Mouse (Mus musculus): ENCODE results near the gene Mast4.

The Mast4 gene

GRCm38 (mm10) chr13:102894287-102895234, 439.7 kb downstream of the Mast4 start:
- DNase-seq (ENCODE audit: low spot score in 2 of 2) = no peak

GRCm38 (mm10) chr13:102892783-102893182, 441.5 kb downstream of the Mast4 start:
- DNase-seq (ENCODE audit: low spot score in 2 of 2) = no peak

DNA sequence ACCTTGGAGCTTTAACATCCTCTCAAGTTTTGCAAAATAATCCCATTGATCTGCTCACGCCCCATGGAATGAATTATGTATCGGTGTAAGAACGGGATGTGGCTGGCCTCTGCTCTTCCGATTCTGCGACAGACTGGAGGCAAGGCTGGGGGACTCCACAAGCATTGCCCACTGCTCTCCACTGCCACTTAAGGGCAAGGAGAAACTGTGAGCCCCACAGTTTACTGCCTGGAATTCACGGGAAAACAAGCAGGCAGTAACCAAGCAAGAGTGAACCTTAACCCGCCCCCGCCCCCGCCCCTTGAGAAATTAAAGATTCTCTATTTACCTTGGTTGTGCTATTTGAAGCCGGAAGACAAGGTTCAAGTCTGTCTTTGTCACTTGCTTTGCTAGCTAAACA, 444.3 kb downstream of the Mast4 start:
- peak in 1 of 2 experiments; percentile 10 for DNase-seq (ENCODE audit: low spot score in 2 of 2)

GRCm38 (mm10) chr13:102889537-102889936, 444.8 kb downstream of the Mast4 start:
- DNase-seq (ENCODE audit: low spot score in 2 of 2) = peak in 1 of 2 experiments; percentile 53

- peak; percentile 39 to 54 for DNase-seq (ENCODE audit: low spot score in 2 of 2)
Observed at GRCm38 (mm10) chr13:102888895-102889490, 445.3 kb downstream of the Mast4 start.

GRCm38 (mm10) chr13:102888211-102888610, 446.1 kb downstream of the Mast4 start:
- DNase-seq (ENCODE audit: low spot score in 2 of 2) = peak in 1 of 2 experiments; percentile 35

DNA sequence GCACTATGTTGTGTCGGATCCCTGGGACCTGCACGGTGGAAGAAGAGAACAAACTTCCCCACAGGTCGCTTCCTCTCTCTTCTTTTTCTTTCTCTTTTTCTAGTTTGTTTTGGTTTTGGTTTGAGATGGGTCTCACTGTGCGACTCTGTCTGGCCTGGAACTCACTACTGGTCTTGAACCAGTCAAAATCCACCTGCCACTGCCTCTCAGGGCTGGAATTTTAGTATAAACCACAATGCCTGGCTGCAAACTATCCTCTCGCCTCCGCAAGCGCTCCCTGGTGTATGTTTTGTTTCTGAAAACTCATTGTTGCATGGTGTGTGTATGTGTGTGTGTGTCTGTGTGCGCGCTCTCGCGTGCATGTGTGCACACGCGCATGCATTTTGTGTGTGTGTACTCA, 446.8 kb downstream of the Mast4 start:
- peak in 1 of 2 experiments; percentile 42 for DNase-seq (ENCODE audit: low spot score in 2 of 2)

DNA sequence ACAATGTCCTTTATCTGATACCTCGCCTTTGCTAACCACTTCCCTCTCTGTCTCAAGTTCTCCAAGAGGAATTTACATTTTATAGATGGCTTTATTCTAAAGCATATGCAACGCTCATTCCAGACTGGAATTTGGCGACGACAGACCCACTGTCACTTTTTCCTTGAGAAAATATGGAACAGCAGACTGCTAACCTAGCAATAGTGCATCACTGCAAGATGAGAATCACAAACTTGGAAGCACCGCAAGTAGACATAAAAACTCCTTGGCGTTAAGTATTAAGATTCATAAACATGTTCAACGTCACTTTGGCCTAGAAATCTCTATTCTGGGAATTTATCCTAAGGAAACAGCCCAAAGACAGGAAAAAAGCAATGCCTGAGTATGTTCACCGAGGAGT, 447.5 kb downstream of the Mast4 start:
- no peak for DNase-seq (ENCODE audit: low spot score in 2 of 2)

- peak in 1 of 2 experiments; percentile 8 for DNase-seq (ENCODE audit: low spot score in 2 of 2)
Observed at GRCm38 (mm10) chr13:102886147-102886546, 448.1 kb downstream of the Mast4 start.

- peak in 1 of 2 experiments; percentile 51 for DNase-seq (ENCODE audit: low spot score in 2 of 2)
Observed at GRCm38 (mm10) chr13:102880381-102881076, 453.8 kb downstream of the Mast4 start.

DNA sequence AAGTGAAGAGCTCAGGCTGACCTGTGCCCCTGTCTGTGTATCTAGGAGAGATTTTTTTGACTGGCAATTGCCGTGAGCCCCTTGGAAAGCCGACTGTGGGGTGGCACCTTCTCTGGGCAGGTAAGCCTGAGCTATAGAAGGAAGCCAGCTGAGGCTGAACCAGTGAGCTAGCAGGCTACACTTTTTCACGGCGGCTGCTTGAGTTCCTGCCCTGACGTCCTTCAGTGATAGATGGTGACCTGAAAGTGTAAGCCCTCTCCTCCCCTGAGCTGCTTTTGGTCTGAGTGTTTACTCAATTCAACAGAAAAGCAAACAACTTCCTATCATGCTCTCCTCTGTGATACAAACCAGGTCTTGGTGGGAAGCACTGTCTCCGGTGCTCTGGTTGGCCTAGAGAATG, 455.7 kb downstream of the Mast4 start:
- DNase-seq (ENCODE audit: low spot score in 2 of 2) = peak in 1 of 2 experiments; percentile 48

DNA sequence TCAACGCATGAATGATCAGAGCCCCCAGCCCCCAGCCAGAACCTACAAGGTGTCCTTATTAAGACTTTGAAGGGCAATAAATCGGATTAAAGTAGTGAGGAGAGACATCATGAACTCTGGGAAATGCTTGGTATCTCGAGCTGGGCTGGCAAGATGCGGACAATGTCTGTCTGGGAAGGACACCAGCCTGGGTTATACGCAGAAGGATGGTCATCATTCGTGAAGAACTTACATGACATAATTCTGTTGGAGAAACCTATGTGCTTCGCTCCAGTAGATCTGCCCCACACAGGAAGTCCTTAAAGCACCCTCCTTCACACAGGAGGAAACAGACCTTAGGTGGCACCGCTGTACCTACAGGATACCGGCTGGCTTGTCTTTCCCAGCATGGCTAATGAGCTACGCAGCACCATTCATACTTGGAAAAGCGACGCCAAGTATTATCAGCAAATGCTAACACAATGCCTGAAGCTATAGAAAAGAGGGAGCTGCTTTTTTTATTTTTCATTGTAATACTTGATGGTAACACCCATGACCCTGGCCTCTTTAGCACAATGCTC, 456.5 kb downstream of the Mast4 start:
- peak in 1 of 2 experiments; percentile 51 for DNase-seq (ENCODE audit: low spot score in 2 of 2)

DNA sequence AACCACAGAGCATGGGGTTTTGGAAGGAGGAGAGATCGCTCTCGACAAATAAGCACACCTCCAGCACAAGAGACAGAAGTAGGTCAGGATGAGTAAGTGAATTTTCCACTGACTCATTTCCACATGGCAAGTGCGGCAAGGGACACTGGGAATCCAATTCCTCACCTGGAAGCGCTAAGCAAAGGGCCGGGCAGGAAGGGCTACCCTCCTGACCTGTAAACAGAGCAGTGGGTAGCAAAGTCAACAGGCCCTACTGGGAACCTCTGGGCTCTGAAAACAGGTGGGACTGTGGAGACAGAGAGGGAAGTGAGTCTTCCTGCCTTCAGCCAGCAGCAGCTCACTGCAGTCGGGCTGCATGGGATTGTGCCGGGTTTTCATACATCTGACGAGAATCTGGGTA, 457.1 kb downstream of the Mast4 start:
- DNase-seq (ENCODE audit: low spot score in 2 of 2) = peak in 1 of 2 experiments; percentile 52

- DNase-seq (ENCODE audit: low spot score in 2 of 2) = no peak
Observed at GRCm38 (mm10) chr13:102875520-102875919, 458.8 kb downstream of the Mast4 start.

GRCm38 (mm10) chr13:102875144-102875476, 459.2 kb downstream of the Mast4 start:
- no peak for DNase-seq (ENCODE audit: low spot score in 2 of 2)

- DNase-seq (ENCODE audit: low spot score in 2 of 2) = no peak
Observed at GRCm38 (mm10) chr13:102874465-102875143, 459.7 kb downstream of the Mast4 start.

GRCm38 (mm10) chr13:102873412-102874016, 460.8 kb downstream of the Mast4 start:
- DNase-seq (ENCODE audit: low spot score in 2 of 2) = no peak

GRCm38 (mm10) chr13:102871380-102872104, 462.8 kb downstream of the Mast4 start:
- no peak for DNase-seq (ENCODE audit: low spot score in 2 of 2)

DNA sequence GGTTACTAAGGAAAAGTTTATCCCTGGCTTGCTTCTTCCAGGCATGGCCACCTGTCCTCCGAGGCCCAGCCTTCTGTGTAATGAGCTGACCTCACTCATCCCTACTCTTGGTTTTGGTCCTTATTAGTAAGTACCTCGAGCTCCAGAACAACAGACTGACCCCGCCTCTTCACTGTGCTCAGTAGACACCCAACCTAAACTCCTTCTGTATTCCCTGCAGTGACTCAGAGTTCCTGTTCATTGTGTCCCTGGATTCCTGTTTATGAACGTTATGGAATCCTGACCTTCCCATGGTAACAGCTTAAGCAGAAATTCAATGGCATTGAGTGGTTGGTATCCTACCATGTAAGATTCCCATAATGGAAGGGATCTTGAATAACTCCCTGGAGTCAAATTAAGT, 464.8 kb downstream of the Mast4 start:
- no peak for DNase-seq (ENCODE audit: low spot score in 2 of 2)

GRCm38 (mm10) chr13:102866816-102867215, 467.5 kb downstream of the Mast4 start:
- no peak for DNase-seq (ENCODE audit: low spot score in 2 of 2)
